Mouse (Mus musculus): Measurements from ENCODE around the gene Cd4.
A peak's percentile ranks its signal among the peaks of the same experiment; 100 is the strongest.

Cd4 gene

DNA sequence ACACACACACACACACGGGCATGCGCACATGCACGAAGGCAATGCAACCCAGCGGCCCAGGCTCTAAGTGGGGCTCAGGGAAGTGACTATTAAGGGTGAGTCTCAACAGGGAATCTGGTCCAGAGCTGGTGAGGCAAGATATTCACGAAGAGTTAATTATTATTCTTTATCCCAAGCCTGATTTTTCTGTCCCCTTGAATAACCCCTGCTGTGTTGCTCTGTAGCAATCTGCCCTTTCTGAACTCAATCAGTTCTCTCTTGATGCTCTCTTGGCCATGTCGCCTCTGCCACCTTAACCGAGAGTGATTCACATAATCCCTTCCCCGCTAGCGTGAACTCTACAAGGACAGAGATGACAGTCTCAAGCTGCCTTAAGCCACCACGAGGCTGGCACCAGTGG is 4.7 kb downstream of the Cd4 start:
- DNase-seq = no peak

DNA sequence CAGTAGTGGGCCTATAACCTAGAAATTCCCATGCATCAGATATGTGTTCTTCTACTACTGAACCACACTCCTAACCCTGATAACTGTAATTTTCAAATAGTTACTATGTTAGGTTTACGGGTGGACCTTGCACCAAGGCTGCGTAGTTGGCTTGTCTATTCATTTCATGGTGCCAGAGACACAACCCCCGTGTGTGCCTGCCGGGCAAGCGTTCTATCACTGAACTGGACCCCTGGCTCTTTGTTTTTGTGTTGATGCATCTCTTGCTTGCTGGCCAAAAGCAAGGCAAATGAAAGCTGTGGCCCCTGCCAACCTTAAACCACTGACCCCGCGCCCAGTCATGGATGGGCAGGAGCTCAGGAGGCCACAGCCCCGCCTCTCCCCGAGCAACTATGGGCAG is 6.2 kb downstream of the Cd4 start:
- DNase-seq = no peak

DNA sequence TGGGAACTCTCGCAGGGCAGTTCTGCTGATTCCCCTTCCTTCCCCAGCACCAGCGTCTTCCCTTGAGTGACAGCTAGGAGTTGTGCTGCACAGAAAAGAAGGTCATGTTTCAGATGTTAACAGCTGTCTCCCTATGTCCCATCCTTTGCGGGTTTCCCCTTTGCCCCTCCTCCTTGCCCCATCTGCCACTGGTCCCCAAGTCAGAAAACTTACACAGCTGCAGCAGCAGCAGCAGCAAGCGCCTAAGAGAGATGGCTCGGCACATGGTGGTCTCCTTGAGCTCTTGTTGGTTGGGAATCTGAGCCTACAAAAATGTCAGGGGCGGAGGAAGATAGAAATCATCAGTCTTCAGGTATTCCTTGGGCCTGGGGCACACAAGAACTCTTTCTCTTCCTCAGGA is 8.6 kb downstream of the Cd4 start:
- no peak for DNase-seq

DNA sequence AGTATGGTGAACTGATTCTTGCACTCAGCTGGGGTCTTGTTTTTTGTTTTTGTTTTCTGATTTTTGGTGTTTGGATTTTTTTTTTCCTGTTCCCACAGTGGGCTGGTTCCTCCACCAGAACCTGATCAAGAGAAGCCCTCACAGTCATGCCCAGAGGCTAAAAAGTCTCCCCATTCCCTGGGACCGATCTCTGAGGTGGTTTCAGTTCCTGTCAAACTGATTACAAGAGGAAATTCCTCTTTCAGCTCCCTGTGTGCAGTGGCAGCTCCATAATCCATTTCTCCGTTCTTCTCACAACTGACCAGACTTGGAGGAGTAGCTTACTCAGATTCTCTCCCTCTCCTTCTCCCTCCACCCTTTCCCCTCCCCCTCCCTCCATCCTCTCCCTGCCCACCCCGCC is 13.7 kb downstream of the Cd4 start:
- DNase-seq = no peak

DNA sequence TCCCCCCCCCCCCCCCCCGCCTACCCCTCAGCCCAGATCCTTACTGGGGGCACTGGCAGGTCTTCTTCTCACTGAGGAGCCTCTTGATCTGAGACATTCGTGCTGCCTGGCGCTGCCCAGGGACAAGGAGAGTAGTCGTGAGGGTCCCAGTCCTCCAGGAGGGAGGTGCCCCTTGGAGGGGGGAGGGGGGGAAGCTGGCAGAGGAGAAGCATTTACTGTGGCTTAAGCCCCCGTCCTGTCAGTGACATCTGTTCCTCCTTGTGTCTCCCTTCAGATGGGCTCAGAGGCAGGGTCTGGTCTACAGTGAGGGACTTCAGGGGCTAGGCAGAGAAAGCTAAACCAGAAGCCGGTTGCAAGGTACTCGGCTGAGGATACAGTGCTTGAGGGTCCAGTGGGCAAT is 21.5 kb downstream of the Cd4 start:
- no peak for DNase-seq

DNA sequence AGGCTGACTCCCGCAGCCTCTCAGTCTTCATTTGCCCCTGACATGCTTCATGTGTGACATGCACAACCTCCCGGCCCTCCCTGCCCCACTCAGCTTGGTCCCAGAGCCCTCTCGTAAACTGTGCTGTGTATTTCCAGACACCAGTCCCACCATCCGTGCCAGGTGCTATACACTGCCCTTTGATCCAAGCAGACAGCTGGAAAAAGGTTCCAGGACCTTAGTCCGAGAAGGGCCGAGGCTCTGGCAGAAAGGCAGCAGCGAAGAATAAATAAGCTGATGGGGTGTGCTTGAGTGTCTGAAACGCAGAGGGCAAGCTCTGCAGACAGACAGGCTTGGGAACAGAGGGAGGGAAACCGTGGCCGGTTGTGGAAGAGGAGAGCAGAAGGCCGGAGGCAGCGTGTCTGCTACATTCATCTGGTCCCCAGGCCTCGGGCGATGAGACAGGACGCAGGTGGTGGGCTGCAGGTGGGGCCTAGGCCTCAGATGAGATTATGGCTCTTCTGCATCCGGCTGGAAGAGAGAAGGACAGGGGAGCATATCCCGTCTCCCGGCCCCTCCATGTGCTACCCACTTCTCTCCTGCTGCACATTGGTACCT is 22.2 kb downstream of the Cd4 start:
- no peak for DNase-seq

DNA sequence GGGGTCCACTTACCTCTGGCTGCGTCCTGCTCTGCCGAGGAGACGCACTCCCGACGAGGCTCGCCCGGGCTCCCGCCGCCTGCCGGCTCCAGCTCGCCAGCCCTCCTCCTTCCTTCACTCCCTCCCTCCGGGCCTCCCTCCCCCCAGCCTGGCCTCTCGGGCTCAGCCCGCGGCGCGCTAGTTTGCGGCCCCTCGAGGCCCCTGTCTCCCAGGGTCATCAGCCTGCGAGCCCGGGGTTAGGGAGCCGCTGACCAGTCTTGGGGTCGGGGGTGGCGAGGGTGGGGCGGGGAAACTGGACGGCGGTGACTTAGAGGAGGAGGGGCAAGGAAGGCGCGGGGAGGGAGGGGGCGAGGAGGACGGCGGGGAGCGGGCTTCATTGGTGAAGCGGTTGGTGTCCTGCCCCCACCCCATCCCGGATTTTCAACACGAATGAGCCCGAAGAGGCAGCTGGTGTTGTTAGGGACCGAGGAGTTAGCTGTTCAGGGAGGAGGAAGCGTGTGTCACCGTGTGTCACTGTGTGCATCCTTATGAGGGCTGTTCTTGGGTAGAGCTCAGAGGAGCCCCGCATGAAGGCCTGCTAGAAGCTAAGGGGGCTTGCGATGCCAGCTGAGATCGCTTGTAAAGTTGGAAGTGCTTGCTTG is 24.2 kb downstream of the Cd4 start, which contains the start of gene Gpr162:
TSS of gene Gpr162 (minus strand) at position 326 of the 641 bp plus-strand sequence.
- peak; percentile 57 for DNase-seq

DNA sequence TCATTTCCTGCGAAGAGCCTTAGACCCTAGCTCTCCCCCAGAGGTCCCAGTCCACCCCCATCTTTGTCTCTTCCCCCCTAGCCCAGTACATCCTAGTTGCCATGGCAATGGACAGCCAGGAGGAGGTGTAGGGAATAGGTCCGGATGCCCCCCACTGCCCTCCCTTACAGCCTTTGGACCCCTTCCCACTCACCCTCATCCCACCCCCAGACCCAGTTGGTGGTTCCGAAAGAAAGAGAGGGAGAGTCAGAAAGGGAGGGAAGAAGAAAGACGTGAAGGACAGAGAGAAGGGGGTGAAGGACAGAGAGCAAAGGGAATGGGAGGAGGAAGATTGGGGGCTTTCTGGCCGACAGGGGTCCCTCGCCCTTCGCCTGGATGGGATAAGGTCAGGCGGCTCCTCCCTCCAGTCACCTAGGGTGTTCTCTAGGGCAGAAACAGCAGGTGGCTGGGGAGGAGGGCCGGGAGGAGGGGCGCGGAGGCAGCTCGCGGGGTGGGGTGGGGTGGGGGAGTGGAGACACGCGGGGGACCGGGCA is 24.8 kb downstream of the Cd4 start:
- DNase-seq = no peak

DNA sequence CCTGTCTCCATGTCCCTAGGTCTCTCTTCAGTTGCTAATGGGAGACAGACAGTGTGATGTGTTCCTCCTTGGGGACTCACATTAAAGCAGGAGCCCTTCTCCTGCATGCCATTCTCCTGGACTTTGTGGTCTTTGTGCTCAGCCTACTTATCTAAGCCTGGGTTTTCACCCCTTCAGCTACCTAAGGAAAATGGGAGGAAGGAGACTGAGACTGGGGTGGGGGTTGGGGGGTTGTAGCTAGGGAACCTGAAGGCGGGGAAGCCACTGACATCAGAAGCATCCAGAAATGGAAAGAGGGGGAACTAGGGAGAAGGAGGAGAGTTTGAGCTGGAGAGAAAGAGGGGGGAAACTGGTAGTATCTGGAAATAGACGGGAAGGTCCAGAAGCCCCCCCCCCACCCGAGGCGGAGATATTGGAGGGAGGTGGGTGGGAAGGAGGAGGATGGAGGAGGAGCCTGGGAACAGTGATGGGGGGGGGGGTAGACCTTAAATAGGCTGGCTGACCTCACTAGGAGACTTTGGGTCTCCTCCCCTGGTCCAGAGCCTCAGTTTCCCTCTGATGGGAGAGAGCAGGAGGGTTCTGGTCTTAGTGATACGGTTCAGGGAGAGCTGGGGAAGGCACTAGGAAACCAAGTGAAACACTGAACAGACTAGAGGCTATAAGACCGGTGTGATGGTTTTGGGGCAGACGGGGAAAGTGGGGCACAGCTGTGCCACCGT is 25.5 kb downstream of the Cd4 start:
- DNase-seq = no peak

DNA sequence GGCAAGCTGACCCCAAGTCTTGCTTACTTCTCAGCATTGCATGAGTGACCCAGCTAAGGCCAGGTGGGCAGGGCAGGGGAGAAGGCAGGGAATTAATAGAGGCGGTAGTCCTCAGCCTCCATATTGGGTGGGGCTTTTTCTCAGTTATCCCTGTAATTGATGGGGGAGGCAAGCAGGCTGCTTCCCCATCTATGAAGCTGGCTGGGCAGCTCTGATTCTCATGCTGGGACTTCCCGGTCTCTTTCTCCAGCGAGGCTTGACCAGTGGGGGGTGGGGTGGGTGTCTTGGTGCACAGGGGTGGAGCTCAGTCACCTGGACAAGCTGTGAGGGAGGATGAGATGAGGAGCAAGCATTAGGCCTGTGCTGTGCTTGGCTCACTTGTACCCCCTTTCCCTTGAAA is 26.2 kb downstream of the Cd4 start:
- no peak for DNase-seq

DNA sequence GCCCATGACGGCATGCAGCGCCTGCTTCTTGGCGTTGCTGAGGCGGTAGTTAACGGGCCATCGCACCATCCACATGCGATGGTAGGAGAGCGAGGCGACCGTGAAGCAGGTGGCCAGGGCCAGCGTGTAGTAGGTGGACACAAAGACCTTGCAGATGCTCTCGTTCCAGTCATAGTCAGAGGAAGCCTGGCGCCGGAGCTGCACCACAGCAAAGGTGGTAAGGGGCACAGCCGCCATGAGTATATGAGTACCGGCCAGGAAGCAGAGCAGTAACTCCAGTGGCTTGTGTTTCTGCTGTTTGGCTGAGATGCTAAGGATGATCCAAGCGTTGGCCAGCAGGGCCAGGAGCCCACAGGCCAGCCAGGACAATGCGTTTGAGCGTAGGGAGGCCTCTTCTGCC is 26.8 kb downstream of the Cd4 start:
- DNase-seq = no peak

DNA sequence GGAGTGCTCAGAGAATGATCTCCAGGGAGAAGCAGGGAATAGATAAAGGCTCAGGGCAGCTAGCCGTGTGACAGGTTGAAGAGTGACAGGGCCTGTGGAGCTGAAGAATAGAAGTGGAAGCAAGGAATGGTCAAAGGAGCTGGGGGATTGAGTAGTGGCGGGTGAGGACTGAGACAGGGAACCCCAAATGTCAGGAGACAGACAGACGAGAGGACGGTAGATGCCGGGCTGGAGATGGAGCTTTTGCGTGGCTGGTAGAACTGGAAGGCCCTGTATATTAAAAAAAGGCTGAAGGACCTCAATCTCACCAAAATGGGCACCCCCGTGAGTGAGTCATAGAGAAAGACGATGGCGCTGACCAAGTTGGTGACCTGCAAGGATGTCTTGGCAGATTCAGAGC is 27.5 kb downstream of the Cd4 start:
- no peak for DNase-seq

DNA sequence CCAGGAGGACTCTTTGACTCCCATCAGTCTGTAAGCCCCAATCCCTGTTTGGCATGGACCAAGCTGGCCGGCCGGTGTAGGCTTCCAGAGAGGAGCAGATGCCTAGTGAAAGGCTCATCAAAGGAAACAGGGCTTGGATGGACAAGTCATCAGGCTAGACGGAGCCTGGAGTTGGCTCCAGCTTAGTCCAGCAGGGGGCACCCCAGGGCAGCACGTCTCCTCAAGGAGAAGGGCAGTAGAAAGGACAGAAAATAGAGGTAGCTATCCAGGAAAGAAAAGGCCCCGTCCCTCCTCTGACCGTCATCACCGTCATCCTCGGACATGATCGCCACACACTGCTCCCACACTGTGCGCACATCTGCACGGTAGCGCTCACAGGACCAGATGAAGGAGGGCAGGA is 28.3 kb downstream of the Cd4 start:
- peak; percentile 92 for DNase-seq

DNA sequence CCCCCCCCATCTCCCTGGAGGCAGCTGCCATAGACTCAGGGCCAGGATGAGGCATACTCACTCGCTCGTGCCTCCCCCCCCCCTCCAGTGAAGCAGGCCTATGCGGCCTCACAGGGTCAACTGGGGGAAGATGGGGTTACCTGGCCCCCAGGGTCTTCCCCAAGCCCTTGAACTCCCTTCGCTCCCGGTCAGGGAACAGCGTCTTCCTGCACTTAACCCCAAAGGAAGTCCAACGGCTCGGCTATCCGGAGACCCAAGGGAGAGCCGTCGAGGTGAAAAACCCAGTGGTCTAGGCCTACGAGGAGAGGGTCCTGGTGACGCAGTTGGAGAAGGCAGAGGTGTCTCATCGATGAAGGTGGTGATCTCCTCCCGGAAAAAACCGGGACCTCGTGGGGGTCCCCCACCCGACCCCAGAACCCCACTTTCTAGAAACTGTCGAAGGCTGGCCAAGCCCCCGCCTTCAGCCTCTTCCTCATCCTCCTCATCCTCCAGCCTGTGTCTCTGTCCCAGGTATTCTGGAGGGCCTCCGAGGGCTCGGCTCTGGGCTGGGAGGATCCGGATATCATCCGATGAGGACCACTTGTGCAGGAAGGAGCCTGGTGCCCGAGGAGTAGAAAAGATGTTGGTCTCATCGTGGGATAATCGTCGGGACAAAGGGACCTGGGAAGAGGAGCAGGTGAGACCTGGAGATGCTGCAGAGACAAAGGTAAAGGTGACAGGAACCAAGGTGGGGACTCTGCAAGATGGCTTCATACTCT is 29.3 kb downstream of the Cd4 start:
- DNase-seq = no peak

DNA sequence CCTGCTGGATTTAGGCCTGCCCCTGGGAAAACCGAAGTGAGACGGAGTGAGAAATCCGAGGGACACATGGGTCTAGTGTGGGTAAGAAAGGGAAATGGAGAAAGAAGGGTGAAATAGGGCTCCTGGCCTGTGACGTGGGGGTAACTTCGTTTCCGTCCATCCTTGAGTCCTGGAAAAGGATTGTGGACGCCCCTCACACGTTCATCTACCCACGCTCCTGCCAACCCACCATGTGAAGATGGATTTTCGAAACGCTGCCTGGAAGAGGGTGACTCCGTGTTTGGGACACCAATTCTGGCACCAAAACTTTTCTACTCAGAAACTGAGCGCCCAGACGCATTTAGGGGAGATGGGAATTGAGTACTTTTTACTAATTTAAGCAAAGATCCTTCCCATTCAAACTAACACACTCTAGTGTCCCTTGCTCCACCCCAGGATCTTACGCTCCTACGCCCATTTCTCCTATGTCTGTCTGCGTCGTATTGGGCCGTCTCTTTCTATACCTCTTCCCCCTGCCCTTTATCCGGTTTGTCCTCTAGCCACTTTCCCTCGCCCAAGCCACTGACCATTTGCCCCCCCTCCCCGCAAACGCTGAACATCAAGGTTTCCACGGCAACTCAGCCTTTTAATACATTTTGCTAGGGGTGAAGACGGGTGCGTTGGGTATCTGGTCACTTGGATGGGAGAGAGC is 30.0 kb downstream of the Cd4 start:
- no peak for DNase-seq

DNA sequence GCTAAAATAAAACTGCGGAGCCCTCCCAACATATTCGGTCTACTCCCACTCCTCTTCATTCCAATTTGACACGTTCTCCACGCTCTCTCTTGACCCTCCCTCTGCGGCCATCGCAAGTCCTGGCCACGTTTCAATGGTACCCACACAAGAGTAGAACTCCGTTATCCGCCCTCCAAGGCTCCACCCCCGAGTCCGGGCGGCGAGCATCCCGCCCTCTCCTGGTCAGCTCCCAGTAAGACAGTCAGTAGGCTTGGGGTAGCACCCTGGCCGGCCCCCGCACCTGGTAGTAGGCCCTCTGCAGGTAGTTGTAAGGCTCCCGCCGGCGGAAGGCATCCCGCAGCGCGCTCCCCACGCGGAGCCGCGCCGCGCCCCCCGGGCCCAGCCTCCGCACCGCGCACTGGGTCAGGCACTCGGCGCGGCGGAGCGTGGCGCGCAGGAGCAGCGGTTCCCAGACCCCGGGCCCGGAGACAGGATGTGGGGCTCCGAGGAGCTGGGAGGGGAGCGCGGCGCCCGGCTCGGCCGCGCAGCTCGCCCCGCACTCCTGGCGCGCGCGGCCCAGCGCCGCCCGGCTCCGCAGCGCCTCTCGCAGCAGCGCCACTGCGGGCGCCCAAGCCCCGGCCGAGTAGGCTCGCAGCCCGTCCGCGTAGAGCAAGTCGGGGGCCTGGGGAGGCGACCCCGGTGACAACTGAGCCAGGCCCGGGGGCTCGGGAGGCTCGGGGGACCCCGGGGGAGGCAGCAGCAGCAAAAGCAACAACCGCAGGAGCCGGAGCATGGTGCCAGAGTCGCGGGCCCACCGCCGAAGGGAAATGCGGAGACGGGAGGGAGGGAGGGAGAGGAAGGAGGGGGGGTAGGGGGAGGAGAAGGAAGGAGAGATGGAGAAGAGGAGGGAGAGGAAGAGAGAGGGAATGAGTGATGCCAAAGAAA is 30.8 kb downstream of the Cd4 start, which contains the start of gene P3h3:
TSS of gene P3h3 (minus strand) at position 837 of the 924 bp plus-strand sequence.
- DNase-seq = peak; percentile 79

DNA sequence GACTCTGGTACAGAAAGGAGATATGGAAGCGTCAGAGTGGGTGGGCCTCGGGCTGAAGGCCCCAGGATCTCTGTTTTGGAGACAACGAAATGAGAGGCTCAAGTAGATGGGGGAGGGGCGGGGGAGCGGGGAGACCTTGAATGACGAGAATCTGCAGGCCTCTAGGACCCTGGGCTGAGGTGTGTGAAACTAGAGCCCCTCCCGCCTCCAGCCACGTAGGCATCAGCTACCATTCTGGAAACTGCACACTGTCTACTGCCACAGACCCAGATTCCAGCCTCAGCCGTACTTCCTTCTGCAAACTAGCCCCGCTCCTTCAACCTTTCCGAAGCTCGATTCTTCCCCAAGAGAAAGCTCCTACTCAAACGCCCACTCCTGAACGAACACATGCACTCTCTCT is 31.7 kb downstream of the Cd4 start:
- DNase-seq = no peak

DNA sequence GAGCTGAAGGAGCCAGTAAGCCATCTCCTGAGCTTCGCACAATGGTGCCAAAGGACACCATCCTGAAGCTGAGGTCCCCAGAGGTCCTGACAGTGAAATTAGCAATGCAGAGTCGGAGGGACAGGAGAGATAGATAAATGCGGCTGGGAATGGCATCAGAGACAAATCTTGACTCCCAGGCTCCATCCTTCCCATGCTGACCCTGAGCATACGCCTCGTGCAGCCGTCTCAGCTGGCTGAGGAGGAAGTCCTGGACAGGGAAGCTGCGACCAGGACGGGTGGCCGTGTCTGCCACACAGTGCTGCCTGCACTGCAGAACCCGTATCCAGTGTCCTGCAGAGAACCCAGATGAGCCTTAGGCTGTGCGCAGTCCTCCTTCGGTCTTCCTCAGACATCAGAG is 33.4 kb downstream of the Cd4 start:
- DNase-seq = no peak

DNA sequence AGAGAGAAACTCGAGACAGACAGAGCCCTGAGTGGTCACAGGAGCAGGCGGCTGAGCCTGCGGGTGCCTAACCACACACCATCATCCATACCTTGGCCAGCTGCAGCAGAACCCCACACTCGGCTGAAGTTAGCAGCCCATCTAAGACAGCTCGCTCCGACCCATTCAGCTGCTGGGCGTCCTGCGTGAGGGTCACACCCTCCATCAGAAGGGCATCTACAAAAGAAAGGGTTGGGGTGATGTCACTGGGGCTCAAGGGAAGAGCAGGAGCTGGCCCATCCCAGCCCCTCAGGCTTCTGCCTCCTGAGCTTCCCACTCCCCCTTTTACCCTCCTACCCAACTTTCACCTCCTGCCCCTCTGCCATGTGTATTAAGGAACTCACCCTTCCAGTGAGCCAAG is 37.5 kb downstream of the Cd4 start:
- DNase-seq = no peak

DNA sequence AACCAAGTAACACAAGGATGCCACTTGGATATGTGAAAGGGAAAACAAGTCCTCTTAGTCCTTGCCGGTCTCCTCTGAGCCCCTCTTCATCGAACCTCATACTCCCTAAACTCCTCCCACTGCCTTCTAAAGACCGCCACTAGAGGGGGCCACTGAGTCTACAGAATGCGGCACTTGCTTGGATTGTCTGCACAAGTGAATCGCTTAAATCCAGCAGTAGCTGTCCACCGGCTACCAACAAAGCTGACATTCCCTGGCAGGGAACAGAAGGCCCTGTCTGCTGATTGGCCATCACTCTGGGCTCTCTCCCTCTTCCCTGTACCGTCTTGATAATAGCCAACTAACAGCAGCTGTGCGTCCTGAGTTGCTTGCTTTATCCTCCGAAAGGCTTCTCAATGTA is 40.7 kb downstream of the Cd4 start:
- DNase-seq = peak; percentile 95
